Comparison of ENCODE assay signal across 8 mouse cellular contexts in genomic region chr12:79297121-79297576, GRCm38 (mm10). TPM values are rescaled to one million over a fixed set of nuclear protein-coding genes. Genes with fewer than 3 reads are reported as not detected.
DNase-seq lines count a peak whose midpoint lies in the region; ATAC-seq and TF ChIP-seq lines count a peak whose summit lies in the region.

Rad51b (plus strand) TSS chr12:79297282.

- peak within 1 kb of the TSS; percentile 87 for H3K4me2 ChIP-seq in heart, embryonic 11.5 days
- peak within 1 kb of the TSS; percentile 93 for H3K4me2 ChIP-seq in kidney, embryonic 16.5 days (replicated peaks; ENCODE audit: low read depth, low read length)
- peak within 1 kb of the TSS; percentile 100 for H3K4me2 ChIP-seq in myocyte (ENCODE audit: low read depth)

- peaks cover 36% of the 10 kb centered on the region for H3K4me1 ChIP-seq in erythroblast, embryonic 14.5 days (ENCODE audit: control insufficient read depth)
- H3K4me1 ChIP-seq in heart, embryonic 11.5 days (ENCODE audit: control insufficient read depth, insufficient read depth, low read length), result 0 out of 2 replicates have a peak, but pooled peaks cover 7% of the 10 kb centered on the region
- peaks cover 9% of the 10 kb centered on the region for H3K4me1 ChIP-seq in kidney, embryonic 16.5 days (ENCODE audit: insufficient read depth, low read length)
- H3K4me1 ChIP-seq in liver, adult 2 months (ENCODE audit: control insufficient read depth, insufficient read depth, low read length), result peaks cover 17% of the 10 kb centered on the region

- H3K27me3 ChIP-seq in erythroblast, embryonic 14.5 days (ENCODE audit: control insufficient read depth), result no peaks in the 10 kb centered on the region
- H3K27me3 ChIP-seq in heart, embryonic 11.5 days (ENCODE audit: control insufficient read depth, insufficient read depth, low read length), result no peaks in the 10 kb centered on the region
- H3K27me3 ChIP-seq in kidney, embryonic 16.5 days (ENCODE audit: insufficient read depth, low read length), result no peaks in the 10 kb centered on the region
- H3K27me3 ChIP-seq in liver, adult 2 months (ENCODE audit: control insufficient read depth, insufficient read depth, low read length), result no peaks in the 10 kb centered on the region
- H3K27me3 ChIP-seq in myocyte (ENCODE audit: control insufficient read depth, insufficient read depth, insufficient read length), result no peaks in the 10 kb centered on the region
- H3K27me3 ChIP-seq in splenic B cell, adult 2 months (ENCODE audit: control insufficient read depth, insufficient read depth, low read length, poor library complexity, severe bottlenecking), result no peaks in the 10 kb centered on the region

- H3K9ac ChIP-seq in heart, embryonic 11.5 days (ENCODE audit: low read depth, low read length), result peak within 1 kb of the TSS; percentile 70
- H3K9ac ChIP-seq in kidney, embryonic 16.5 days (replicated peaks; ENCODE audit: low read length), result peak within 1 kb of the TSS; percentile 78
- peak within 1 kb of the TSS; percentile 69 for H3K9ac ChIP-seq in liver, adult 2 months (ENCODE audit: low read depth, low read length)

- H3ac ChIP-seq in myocyte (ENCODE audit: control insufficient read depth, insufficient read length), result no peak within 1 kb of the TSS

- DNase-seq in CD4-positive helper T cell, adult 2 months (ENCODE audit: low read depth, low spot score), result peak; percentile 89
- DNase-seq in brain, embryonic 14.5 days (ENCODE audit: low read depth), result peak; percentile 96
- peak; percentile 91 for DNase-seq in liver, adult 2 months (ENCODE audit: extremely low read depth, low read depth, low spot score)
- peak; percentile 89 for DNase-seq in splenic B cell, adult 2 months (ENCODE audit: low read depth, low spot score)

- no peaks in the 10 kb centered on the region for H3K9me3 ChIP-seq in erythroblast, embryonic 14.5 days (ENCODE audit: control insufficient read depth, low read length)
- no peaks in the 10 kb centered on the region for H3K9me3 ChIP-seq in heart, embryonic 11.5 days (replicated peaks; ENCODE audit: control insufficient read depth, low read length)
- H3K9me3 ChIP-seq in kidney, embryonic 16.5 days (ENCODE audit: low read length), result no peaks in the 10 kb centered on the region

- TF ChIP-seq POLR2A in brain, embryonic 14.5 days (IDR thresholded peaks at IDR 0.05; ENCODE audit: borderline replicate concordance, extremely low read depth, insufficient read depth, insufficient read length, poor library complexity, severe bottlenecking), result no peak
- TF ChIP-seq POLR2A in liver, adult 2 months (IDR thresholded peaks at IDR 0.05; ENCODE audit: extremely low read depth, insufficient read depth, low read length), result no peak
- no peak for TF ChIP-seq POLR2A in myocyte (IDR thresholded peaks at IDR 0.05; ENCODE audit: insufficient read length, low read depth)

- peaks cover 18% of the 10 kb centered on the region for H3K36me3 ChIP-seq in erythroblast, embryonic 14.5 days (ENCODE audit: control insufficient read depth)
- no peaks in the 10 kb centered on the region for H3K36me3 ChIP-seq in heart, embryonic 11.5 days (ENCODE audit: control insufficient read depth, insufficient read depth, low read length)
- H3K36me3 ChIP-seq in kidney, embryonic 16.5 days (ENCODE audit: insufficient read depth, low read length), result no peaks in the 10 kb centered on the region
- H3K36me3 ChIP-seq in liver, adult 2 months (ENCODE audit: control insufficient read depth, insufficient read depth, low read length), result peaks cover 2% of the 10 kb centered on the region; the same call in 1 of the 2 replicates
- peaks cover 10% of the 10 kb centered on the region for H3K36me3 ChIP-seq in myocyte (ENCODE audit: control insufficient read depth, insufficient read depth)
- 0 out of 2 replicates have a peak, but pooled peaks cover 3% of the 10 kb centered on the region for H3K36me3 ChIP-seq in splenic B cell, adult 2 months (ENCODE audit: control insufficient read depth, insufficient read depth, low read length, poor library complexity, severe bottlenecking)

- TF ChIP-seq CTCF in brain, embryonic 14.5 days (IDR thresholded peaks at IDR 0.05; ENCODE audit: borderline replicate concordance, extremely low read depth, insufficient read depth, insufficient read length), result no peak
- no peak for TF ChIP-seq CTCF in liver, adult 2 months (IDR thresholded peaks at IDR 0.05; ENCODE audit: low read depth, low read length)

- H3K79me2 ChIP-seq in liver, adult 2 months (ENCODE audit: control insufficient read depth, insufficient read depth, low read length), result no peaks in the 10 kb centered on the region; the same call in 1 of the 2 replicates
- no peaks in the 10 kb centered on the region for H3K79me2 ChIP-seq in myocyte (ENCODE audit: control insufficient read depth, insufficient read depth)

- peak within 1 kb of the TSS; percentile 96 for H3K4me3 ChIP-seq in erythroblast, embryonic 14.5 days (replicated peaks)
- peak within 1 kb of the TSS; percentile 75 for H3K4me3 ChIP-seq in heart, embryonic 11.5 days (ENCODE audit: low read depth, low read length)
- H3K4me3 ChIP-seq in kidney, embryonic 16.5 days (ENCODE audit: low read length), result peak within 1 kb of the TSS; percentile 76
- H3K4me3 ChIP-seq in liver, adult 2 months (ENCODE audit: insufficient read depth, low read depth, low read length), result peak within 1 kb of the TSS; percentile 81
- H3K4me3 ChIP-seq in myocyte, result peak within 1 kb of the TSS; percentile 46

- peak; percentile 78 for ATAC-seq in heart, embryonic 11.5 days (replicated peaks; ENCODE audit: insufficient number of reproducible peaks, low FRiP score, low TSS enrichment)
- peak; percentile 75 for ATAC-seq in kidney, embryonic 16.5 days (ENCODE audit: low FRiP score, low TSS enrichment)

- under 1% methylated on average over 21 of the region's 21 CpGs for WGBS in heart, embryonic 11.5 days (ENCODE audit: insufficient replicate concordance)
- WGBS in kidney, embryonic 16.5 days, result under 1% methylated on average over 21 of the region's 21 CpGs
- WGBS in liver, adult 2 months, result under 1% methylated on average over 21 of the region's 21 CpGs

- H3K27ac ChIP-seq in heart, embryonic 11.5 days (ENCODE audit: low read depth, low read length), result peak within 1 kb of the TSS; percentile 16; the same call in 1 of the 2 replicates
- peak within 1 kb of the TSS; percentile 76 for H3K27ac ChIP-seq in kidney, embryonic 16.5 days (ENCODE audit: low read length)
- peak within 1 kb of the TSS; percentile 46 for H3K27ac ChIP-seq in liver, adult 2 months (replicated peaks; ENCODE audit: insufficient read depth, low read depth, low read length)

TF ChIP-seq in myocyte, 11 proteins besides CTCF, POLR2A, EP300 and RAD21:
- TF ChIP-seq CEBPB (IDR thresholded peaks at IDR 0.05; ENCODE audit: insufficient read depth, poor library complexity, severe bottlenecking), result 0 out of 2 replicates have a peak, but pooled peaks have one; percentile 5
- no peak for TF ChIP-seq MYOD1 (IDR thresholded peaks at IDR 0.05; ENCODE audit: control insufficient read depth in 1 of 3, insufficient read length in 2 of 3, low read depth in 2 of 3)
- peak; percentile 81 for TF ChIP-seq E2F4 (IDR thresholded peaks at IDR 0.05; ENCODE audit: insufficient read depth)
- TF ChIP-seq USF1 (IDR thresholded peaks at IDR 0.05; ENCODE audit: low read depth), result no peak
- no peak for TF ChIP-seq MYOG (IDR thresholded peaks at IDR 0.05; ENCODE audit: control insufficient read depth in 1 of 3, insufficient read depth in 1 of 3, insufficient read length in 2 of 3, low read depth in 2 of 3)
- no peak for TF ChIP-seq TCF3 (IDR thresholded peaks at IDR 0.05; ENCODE audit: insufficient read length, low read depth)
- TF ChIP-seq TCF12 (IDR thresholded peaks at IDR 0.05; ENCODE audit: insufficient read depth, poor library complexity, severe bottlenecking), result no peak

RNA-seq across cellular contexts. Expression of gene Rad51b, which starts in this region (rescaled TPM):
- 0.67 and 1.1 TPM in 2 replicates for polyA plus RNA-seq in brain, embryonic 14.5 days (2012; rRNA removed)
- polyA plus RNA-seq in erythroblast, embryonic 14.5 days (2012), result 0.06 TPM in 2 replicates
- polyA plus RNA-seq in heart, embryonic 11.5 days (2014; fragmentation: Nextera tagmentation; extraction: Ambion mirVana), result 5.1 and 6.4 TPM in 2 replicates
- polyA plus RNA-seq in kidney, embryonic 16.5 days (2015; fragmentation: Nextera tagmentation; extraction: Ambion mirVana), result 8.0 and 8.9 TPM in 2 replicates
- 1.7 TPM in 2 replicates for total RNA-seq in liver, adult 2 months (2014; rRNA removed)
- 0.55 and 0.58 TPM in 2 replicates for polyA plus RNA-seq in liver, adult 2 months (2012; rRNA removed)
- 1.8 TPM for polyA plus RNA-seq in myocyte (2012; fragmentation: generic; extraction: Trizol)

Comparison
In these comparisons a context has a peak if more than half of its experiments do, and no peak if none do; other contexts are left out.
1. Peak in every context shown above with its lines: DNase-seq, ATAC-seq, H3K4me3 ChIP-seq and H3K27ac ChIP-seq.
2. H3K4me3 ChIP-seq: peak in every context shown above with its lines; median percentile 96 in erythroblast, embryonic 14.5 days; 81 in liver, adult 2 months; 76 in kidney, embryonic 16.5 days; 75 in heart, embryonic 11.5 days; 46 in myocyte.
3. H3K27ac ChIP-seq: peak in every context shown above with its lines; median percentile 76 in kidney, embryonic 16.5 days; 46 in liver, adult 2 months; 16 in heart, embryonic 11.5 days.